Comparison of ENCODE assay signal across 15 mouse cellular contexts in genomic region chr11:84395010-84395409, GRCm38 (mm10).
DNase-seq lines count a peak whose midpoint lies in the region; ATAC-seq and TF ChIP-seq lines count a peak whose summit lies in the region.
"Had no signal": no experiment of that assay in that cellular context is flagged by ENCODE, and none has a peak within 500 bp of the region (broad histone marks: within the 10 kb centered on the region; RNA-seq: fewer than 3 reads in every experiment).

No protein-coding gene starts in this region.

- no peak overlapping the region for H3K9ac ChIP-seq in heart, embryonic 12.5 days
- H3K9ac ChIP-seq: embryonic facial prominence, embryonic 12.5 days; forebrain, postnatal 0 days; liver, postnatal 0 days; midbrain, embryonic 12.5 days; neural tube, embryonic 12.5 days had no signal

- H3K36me3 ChIP-seq in heart, embryonic 12.5 days: peaks cover 23% of the 10 kb centered on the region

- TF ChIP-seq CTCF in left cerebral cortex, adult 2 months (IDR thresholded peaks at IDR 0.05): no peak

- no peak overlapping the region for H3K4me2 ChIP-seq in heart, embryonic 12.5 days
- H3K4me2 ChIP-seq: embryonic facial prominence, embryonic 12.5 days; midbrain, embryonic 12.5 days; neural tube, embryonic 12.5 days had no signal

- no peaks in the 10 kb centered on the region for H3K27me3 ChIP-seq in heart, embryonic 12.5 days (replicated peaks)
- H3K27me3 ChIP-seq: embryonic facial prominence, embryonic 12.5 days; midbrain, embryonic 12.5 days; neural tube, embryonic 12.5 days had no signal

- intact Hi-C loops in left cerebral cortex, adult 2 months (cut with DNase I): no loop called here

- no peak overlapping the region for H3K27ac ChIP-seq in heart, embryonic 12.5 days (ENCODE audit: poor library complexity, severe bottlenecking)
- no peak overlapping the region for H3K27ac ChIP-seq in left cerebral cortex, adult 2 months
- H3K27ac ChIP-seq: embryonic facial prominence, embryonic 12.5 days; midbrain, embryonic 12.5 days; neural tube, embryonic 12.5 days had no signal

- H3K4me3 ChIP-seq in heart, embryonic 12.5 days: no peak overlapping the region
- no peak overlapping the region for H3K4me3 ChIP-seq in left cerebral cortex, adult 2 months
- H3K4me3 ChIP-seq: embryonic facial prominence, embryonic 12.5 days; midbrain, embryonic 12.5 days; neural tube, embryonic 12.5 days had no signal

- peaks cover 25% of the 10 kb centered on the region for H3K4me1 ChIP-seq in heart, embryonic 12.5 days (replicated peaks)
- H3K4me1 ChIP-seq: embryonic facial prominence, embryonic 12.5 days had no signal

- H3K9me3 ChIP-seq in heart, embryonic 12.5 days (replicated peaks): no peaks in the 10 kb centered on the region
- H3K9me3 ChIP-seq: embryonic facial prominence, embryonic 12.5 days; midbrain, embryonic 12.5 days; neural tube, embryonic 12.5 days had no signal

- no peak for ATAC-seq in heart, embryonic 12.5 days (ENCODE audit: insufficient number of reproducible peaks, low FRiP score)
- ATAC-seq: forebrain, postnatal 0 days; liver, postnatal 0 days had no signal

- peak; percentile 93 for DNase-seq in heart, adult 11 months
- DNase-seq in kidney, postnatal 36 days: peak; percentile 8 to 19
- no peak for DNase-seq in kidney, adult 9 months
- DNase-seq in adrenal gland, adult 2 months: peak; percentile 76
- DNase-seq in ovary, postnatal 14 days (ENCODE audit: low spot score): peak; percentile 17
- DNase-seq in left cerebral cortex, adult 2 months (ENCODE audit: extremely low spot score in 1 of 2, low spot score in 2 of 2): no peak
- no peak for DNase-seq in left cerebral cortex, adult 11 months (ENCODE audit: low spot score)
- DNase-seq: cerebellum, adult 9-10 months; forebrain, postnatal 0 days; liver, postnatal 0 days; right cerebral cortex, postnatal 14 days had no signal

- 52% methylated on average over 1 of the region's 1 CpGs for WGBS in heart, embryonic 12.5 days

Comparison
In these comparisons a context has a peak if more than half of its experiments do, and no peak if none do; other contexts are left out.
1. DNase-seq: peak in heart, adult 11 months (single experiment), kidney, postnatal 36 days (2 of 2), adrenal gland, adult 2 months (single experiment) and ovary, postnatal 14 days (single experiment); none in kidney, adult 9 months (single experiment), left cerebral cortex, adult 2 months (0 of 2) and left cerebral cortex, adult 11 months (single experiment).